Mouse (Mus musculus) limb, embryonic 11.5 days (tissue): ENCODE measurements at regions not wholly inside any gene's neighbourhood (a gene's known extent, or its start where the extent isn't known, plus 50 kb on each side); places are given as distances from the start of the nearest gene placed in this dataset.
A peak's percentile ranks its signal among the peaks of the same experiment; 100 is the strongest.

Experiments
- ATAC-seq: fragments of 200-750 bp; cut with Nextera tagmentation; 2 replicates; pipeline ENCODE4 v1.8.0; 2017; ENCODE audit warnings: low read depth; ENCODE audit not compliant: insufficient number of reproducible peaks, low FRiP score, low TSS enrichment
- DNase-seq: peaks from one replicate; pipeline ENCODE4 v3.0.0-alpha.2; 2015; ENCODE audit warnings: low spot score
- H3K27ac ChIP-seq: fragments of 300-500 bp; sonication (generic); replicated peaks from 2 replicates; pipeline ENCODE4 v1.5.1; 2014; ENCODE audit warnings: low read depth, mild to moderate bottlenecking, low read length
- H3K27me3 ChIP-seq: fragments of 300-500 bp; sonication (generic); 2 replicates; pipeline ENCODE4 v1.6.1; 2014; ENCODE audit warnings: mild to moderate bottlenecking, low read length, mixed read lengths; ENCODE audit not compliant: control insufficient read depth, insufficient read depth
- H3K36me3 ChIP-seq: fragments of 300-500 bp; sonication (generic); 2 replicates; pipeline ENCODE4 v1.6.1; 2014; ENCODE audit warnings: mild to moderate bottlenecking, low read length, moderate library complexity, mixed read lengths; ENCODE audit not compliant: control insufficient read depth, insufficient read depth
- H3K4me1 ChIP-seq: fragments of 300-500 bp; sonication (generic); 2 replicates; pipeline ENCODE4 v1.6.1; 2014; ENCODE audit warnings: low read length, mixed read lengths; ENCODE audit not compliant: control insufficient read depth, insufficient read depth
- H3K4me2 ChIP-seq: fragments of 300-500 bp; sonication (generic); 2 replicates; pipeline ENCODE4 v1.6.1; 2014; ENCODE audit warnings: low read depth, mild to moderate bottlenecking, moderate library complexity; ENCODE audit not compliant: severe bottlenecking
- H3K4me3 ChIP-seq: fragments of 300-500 bp; sonication (generic); 2 replicates; pipeline ENCODE4 v1.5.1; 2014; ENCODE audit warnings: low read depth, low read length
- H3K9ac ChIP-seq: fragments of 300-500 bp; sonication (generic); 2 replicates; pipeline ENCODE4 v1.6.1; 2014; ENCODE audit warnings: mild to moderate bottlenecking, low read length
- H3K9me3 ChIP-seq: fragments of 300-500 bp; sonication (generic); 2 replicates; pipeline ENCODE4 v1.6.1; 2016; ENCODE audit warnings: low read length; ENCODE audit not compliant: control insufficient read depth
- WGBS: fragments of 180-500 bp; shearing (Covaris S2); extraction: QIAGEN DNeasy Blood & Tissue Kit; methylation state at CpG from one replicate; pipeline ENCODE4 v1.1.7; 2014; 5-methylcytosine and 5-hydroxymethylcytosine counted together

DNA sequence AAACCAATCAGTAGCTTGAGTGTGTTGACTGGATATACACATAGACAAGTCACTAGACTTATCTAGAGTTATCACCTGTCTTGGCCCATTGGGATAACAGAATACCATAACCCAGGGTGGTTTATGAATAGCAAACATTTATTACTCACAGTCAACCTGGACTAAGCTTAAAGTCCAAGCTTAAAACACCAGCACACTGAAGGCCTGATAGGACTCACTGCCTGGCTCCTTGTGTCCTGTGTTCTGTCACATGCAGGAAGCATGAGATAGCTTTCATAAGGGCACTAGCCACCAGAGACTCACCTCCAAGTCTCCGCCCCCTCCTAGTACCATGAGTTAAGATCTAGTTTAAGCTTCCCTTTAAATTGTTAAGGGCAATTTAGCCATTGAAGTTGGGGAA lies 2247.1 kb upstream of the Gm7489 start:
- ATAC-seq (no peak), DNase-seq (no peak)

DNA sequence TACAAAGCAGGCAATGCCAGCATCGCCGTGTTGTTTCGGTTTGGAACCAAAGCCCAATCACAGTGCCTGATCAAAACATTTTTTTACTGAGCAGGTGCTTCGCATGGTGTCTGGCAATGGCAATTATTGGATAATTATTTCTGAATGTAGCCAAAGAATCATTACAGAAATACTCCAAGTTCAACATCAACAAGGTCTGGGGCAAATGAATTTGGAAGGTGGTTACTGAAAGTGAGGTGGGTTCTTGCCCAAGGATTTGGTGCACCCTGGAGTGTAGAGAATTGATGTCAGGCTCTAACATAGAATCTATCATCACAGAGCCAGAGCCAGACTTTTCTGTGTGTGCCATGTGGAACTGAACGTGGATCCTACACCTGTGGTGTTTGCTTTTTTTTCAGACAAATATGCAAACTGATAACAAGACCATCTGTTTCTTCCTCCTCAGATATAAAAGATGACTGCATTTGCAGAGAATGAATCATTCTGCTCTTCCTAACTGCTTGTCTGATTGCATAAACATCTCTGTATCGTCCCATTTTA lies 2240.9 kb upstream of the Gm7489 start:
- Histone ChIP-seq H3K4me3 (no peak overlapping the region), H3K27me3 (no peaks in the 10 kb centered on the region), H3K4me1 (no peaks in the 10 kb centered on the region), H3K4me2 (no peak overlapping the region), H3K9me3 (no peaks in the 10 kb centered on the region), H3K27ac (no peak overlapping the region), H3K9ac (no peak overlapping the region), H3K36me3 (no peaks in the 10 kb centered on the region)
- 90% methylated on average over 6 of the region's 6 CpGs for WGBS
- ATAC-seq (no peak), DNase-seq (no peak)

More for the DNA sequence above, 2247.1 kb upstream of the Gm7489 start:
- H3K4me3 ChIP-seq: no peak overlapping the region
- no peak overlapping the region for H3K27ac ChIP-seq
- peaks cover 6% of the 10 kb centered on the region; the same call in 1 of the 2 replicates for H3K4me1 ChIP-seq
- no peaks in the 10 kb centered on the region for H3K27me3 ChIP-seq
- H3K4me2 ChIP-seq: no peak overlapping the region
- no peaks in the 10 kb centered on the region for H3K9me3 ChIP-seq
- H3K36me3 ChIP-seq: no peaks in the 10 kb centered on the region
- WGBS: 90% methylated on average over 1 of the region's 1 CpGs
- H3K9ac ChIP-seq: no peak overlapping the region

DNA sequence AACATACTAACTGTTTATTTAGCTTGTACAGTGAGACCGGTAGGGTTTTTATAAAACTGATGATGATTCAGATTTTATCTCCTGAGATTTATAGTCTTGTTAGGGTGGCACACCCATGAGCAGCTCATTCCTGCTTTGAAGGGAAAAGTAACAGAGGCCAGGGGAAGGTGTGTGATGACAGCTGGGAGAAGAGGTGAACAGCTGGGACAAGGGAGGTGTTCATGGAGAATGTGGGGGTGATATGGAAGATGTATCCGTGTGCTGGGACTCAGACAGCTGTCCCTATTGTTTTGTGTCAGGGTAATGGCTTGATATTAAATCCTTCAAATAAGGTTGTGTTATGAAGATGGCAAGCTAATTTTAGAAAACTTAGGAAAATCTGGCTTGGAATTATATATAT lies 2238.4 kb upstream of the Gm7489 start:
- WGBS: 78% methylated on average over 2 of the region's 2 CpGs
- no peak for ATAC-seq

GRCm38 (mm10) chr15:51652497-51652896 lies 2232.2 kb upstream of the Gm7489 start:
- 35% methylated on average over 4 of the region's 4 CpGs for WGBS
- Histone ChIP-seq H3K36me3 (no peaks in the 10 kb centered on the region), H3K9ac (no peak overlapping the region), H3K4me1 (no peaks in the 10 kb centered on the region), H3K9me3 (0 out of 2 replicates have a peak, but pooled peaks cover 2% of the 10 kb centered on the region), H3K27me3 (no peaks in the 10 kb centered on the region), H3K27ac (no peak overlapping the region), H3K4me3 (no peak overlapping the region), H3K4me2 (no peak overlapping the region)
- no peak for DNase-seq
- no peak for ATAC-seq

More for the DNA sequence above, 2238.4 kb upstream of the Gm7489 start:
- Histone ChIP-seq H3K36me3 (no peaks in the 10 kb centered on the region), H3K4me1 (no peaks in the 10 kb centered on the region), H3K9me3 (no peaks in the 10 kb centered on the region), H3K4me3 (no peak overlapping the region), H3K4me2 (no peak overlapping the region), H3K27me3 (no peaks in the 10 kb centered on the region), H3K9ac (no peak overlapping the region), H3K27ac (no peak overlapping the region)
- DNase-seq: no peak

DNA sequence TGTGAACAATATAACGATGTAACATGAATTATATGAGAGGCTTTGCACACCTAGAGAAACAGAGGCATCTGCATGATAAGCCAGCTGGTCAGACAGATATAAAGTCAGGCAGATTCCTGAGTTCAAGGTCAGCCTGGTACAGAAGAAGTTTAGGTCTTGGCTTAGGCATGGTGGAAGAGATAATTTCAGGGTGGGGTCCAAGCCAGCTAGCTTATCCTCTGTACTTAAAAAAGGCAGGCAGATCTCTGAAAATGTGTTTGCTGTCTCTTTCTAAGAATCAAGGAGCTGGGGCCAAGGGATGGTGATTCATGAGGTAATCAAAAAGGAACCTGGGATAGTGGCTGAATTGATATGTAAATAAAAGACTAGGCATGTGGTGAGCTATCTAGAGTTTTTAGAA lies 2227.1 kb upstream of the Gm7489 start:
- ATAC-seq (no peak), DNase-seq (no peak)
- 90% methylated on average over 1 of the region's 1 CpGs for WGBS
- H3K4me2 ChIP-seq: no peak overlapping the region
- H3K27me3 ChIP-seq: no peaks in the 10 kb centered on the region
- H3K27ac ChIP-seq: no peak overlapping the region
- no peaks in the 10 kb centered on the region for H3K4me1 ChIP-seq
- H3K9me3 ChIP-seq: 0 out of 2 replicates have a peak, but pooled peaks cover 3% of the 10 kb centered on the region
- no peak overlapping the region for H3K9ac ChIP-seq
- no peaks in the 10 kb centered on the region for H3K36me3 ChIP-seq
- no peak overlapping the region for H3K4me3 ChIP-seq

DNA sequence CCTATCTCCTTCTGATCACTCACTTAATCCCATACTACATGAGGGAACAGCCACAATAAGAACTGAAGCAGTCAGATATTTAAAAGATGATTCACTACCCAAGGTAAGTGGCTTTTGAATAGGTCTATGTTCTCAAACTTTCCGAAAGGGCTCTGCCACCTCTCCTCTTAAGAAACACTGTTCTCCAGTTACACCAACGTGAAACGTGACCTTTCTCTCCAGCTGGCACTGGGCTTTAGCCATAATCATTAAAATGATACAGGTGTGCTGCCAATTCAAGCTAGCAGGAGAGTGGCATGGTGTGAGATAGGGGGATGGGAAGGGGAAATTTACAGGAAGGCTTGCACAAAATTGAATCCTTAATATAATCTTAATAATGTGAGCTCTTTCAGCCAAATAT lies 2216.4 kb upstream of the Gm7489 start:
- Histone ChIP-seq H3K27ac (no peak overlapping the region), H3K36me3 (no peaks in the 10 kb centered on the region), H3K9me3 (no peaks in the 10 kb centered on the region), H3K4me3 (no peak overlapping the region), H3K27me3 (no peaks in the 10 kb centered on the region), H3K4me2 (no peak overlapping the region), H3K4me1 (peaks cover 5% of the 10 kb centered on the region; the same call in 1 of the 2 replicates), H3K9ac (no peak overlapping the region)
- 34% methylated on average over 3 of the region's 3 CpGs for WGBS
- ATAC-seq (0 out of 2 replicates have a peak, but pooled peaks have one; percentile 44), DNase-seq (no peak)

DNA sequence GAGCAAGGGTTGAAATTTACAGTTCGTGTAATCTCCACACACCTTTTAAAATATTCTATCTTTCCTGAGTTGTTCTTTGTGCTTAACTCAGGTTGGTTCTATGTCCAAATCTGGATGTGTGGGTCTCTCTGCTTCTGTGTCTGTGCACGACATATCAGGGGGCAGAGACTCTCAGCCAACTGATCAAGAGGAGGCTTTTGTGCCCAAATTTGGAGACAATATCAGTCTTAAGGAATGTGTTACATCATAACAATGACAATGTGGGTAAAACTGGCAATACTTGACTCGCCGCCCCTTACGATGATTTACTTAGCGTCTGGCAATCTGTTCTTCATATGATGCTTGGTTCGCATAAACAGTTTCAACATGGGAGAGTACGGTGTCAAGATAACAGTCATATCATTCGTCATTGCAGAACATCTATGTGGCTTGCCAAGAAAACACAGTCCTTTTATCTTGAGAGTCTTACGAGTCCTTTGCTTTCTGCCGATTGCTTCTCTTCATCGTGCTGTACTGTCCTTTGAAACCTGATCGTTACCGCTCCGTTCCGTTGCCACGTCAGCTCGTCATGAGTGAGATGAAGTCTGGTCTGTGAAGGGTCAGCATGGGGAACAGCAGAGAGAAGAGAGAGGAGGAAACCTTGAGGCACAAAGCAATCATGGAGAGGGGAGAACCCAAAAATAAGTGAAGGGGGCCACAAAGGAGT lies 2212.9 kb upstream of the Gm7489 start:
- H3K36me3 ChIP-seq: no peaks in the 10 kb centered on the region
- no peak overlapping the region for H3K27ac ChIP-seq
- no peak for DNase-seq
- 70% methylated on average over 18 of the region's 18 CpGs for WGBS
- H3K4me2 ChIP-seq: no peak overlapping the region
- peaks cover 7% of the 10 kb centered on the region for H3K4me1 ChIP-seq
- H3K4me3 ChIP-seq: no peak overlapping the region
- H3K9me3 ChIP-seq: no peaks in the 10 kb centered on the region
- no peaks in the 10 kb centered on the region for H3K27me3 ChIP-seq
- no peak overlapping the region for H3K9ac ChIP-seq
- ATAC-seq: no peak

GRCm38 (mm10) chr15:51673483-51673882 lies 2211.2 kb upstream of the Gm7489 start:
- Histone ChIP-seq H3K4me1 (peaks cover 6% of the 10 kb centered on the region; the same call in 1 of the 2 replicates), H3K9me3 (no peaks in the 10 kb centered on the region), H3K36me3 (no peaks in the 10 kb centered on the region), H3K9ac (no peak overlapping the region), H3K27ac (no peak overlapping the region), H3K27me3 (no peaks in the 10 kb centered on the region), H3K4me2 (no peak overlapping the region), H3K4me3 (no peak overlapping the region)
- ATAC-seq (no peak), DNase-seq (no peak)
- 66% methylated on average over 1 of the region's 1 CpGs for WGBS
